Mouse (Mus musculus): Measurements from ENCODE around the gene C1qtnf2.

Gene C1qtnf2

GRCm38 (mm10) chr11:43474225-43474774 lies at the start of gene C1qtnf2:
TSS of gene C1qtnf2 (plus strand) at chr11:43474276.
- no peak for DNase-seq (ENCODE audit: low spot score in 2 of 2)

- peak in 1 of 2 experiments; percentile 43 for DNase-seq (ENCODE audit: low spot score in 2 of 2)
These were observed 49.7 kb upstream of the C1qtnf2 start for GRCm38 (mm10) chr11:43424386-43424785.

- DNase-seq (ENCODE audit: low spot score in 2 of 2) = no peak
These were observed 48.8 kb upstream of the C1qtnf2 start for GRCm38 (mm10) chr11:43425166-43425709.

- peak; percentile 69 to 88 for DNase-seq (ENCODE audit: low spot score in 2 of 2)
These were observed 48.2 kb upstream of the C1qtnf2 start, which contains the start of gene Pttg1 for GRCm38 (mm10) chr11:43425824-43426413. TSS of gene Pttg1 (minus strand) at chr11:43426251.

GRCm38 (mm10) chr11:43426414-43426884 lies 47.6 kb upstream of the C1qtnf2 start:
- DNase-seq (ENCODE audit: low spot score in 2 of 2) = peak; percentile 39 to 56

- peak; percentile 76 to 83 for DNase-seq (ENCODE audit: low spot score in 2 of 2)
These were observed 40.6 kb upstream of the C1qtnf2 start, which contains the start of gene Slu7 for GRCm38 (mm10) chr11:43433254-43434023. TSS of gene Slu7 (plus strand) at chr11:43433744.

- peak in 1 of 2 experiments; percentile 13 for DNase-seq (ENCODE audit: low spot score in 2 of 2)
These were observed 40.1 kb upstream of the C1qtnf2 start for GRCm38 (mm10) chr11:43434024-43434407.

GRCm38 (mm10) chr11:43441121-43441520 lies 33.0 kb upstream of the C1qtnf2 start:
- no peak for DNase-seq (ENCODE audit: low spot score in 2 of 2)

GRCm38 (mm10) chr11:43443183-43443582 lies 30.9 kb upstream of the C1qtnf2 start:
- no peak for DNase-seq (ENCODE audit: low spot score in 2 of 2)

GRCm38 (mm10) chr11:43449916-43450315 lies 24.2 kb upstream of the C1qtnf2 start:
- no peak for DNase-seq (ENCODE audit: low spot score in 2 of 2)

GRCm38 (mm10) chr11:43451322-43451721 lies 22.8 kb upstream of the C1qtnf2 start:
- no peak for DNase-seq (ENCODE audit: low spot score in 2 of 2)

- no peak for DNase-seq (ENCODE audit: low spot score in 2 of 2)
These were observed 21.8 kb upstream of the C1qtnf2 start for GRCm38 (mm10) chr11:43452266-43452665.

GRCm38 (mm10) chr11:43463204-43463603 lies 10.9 kb upstream of the C1qtnf2 start:
- DNase-seq (ENCODE audit: low spot score in 2 of 2) = no peak

- no peak for DNase-seq (ENCODE audit: low spot score in 2 of 2)
These were observed 4.0 kb upstream of the C1qtnf2 start for GRCm38 (mm10) chr11:43470118-43470517.

- no peak for DNase-seq (ENCODE audit: low spot score in 2 of 2)
These were observed 2.9 kb upstream of the C1qtnf2 start for GRCm38 (mm10) chr11:43470881-43471820.

GRCm38 (mm10) chr11:43473115-43473514 lies 961 bp upstream of the C1qtnf2 start:
- DNase-seq (ENCODE audit: low spot score in 2 of 2) = no peak

- DNase-seq (ENCODE audit: low spot score in 2 of 2) = no peak
These were observed 346 bp upstream of the C1qtnf2 start for GRCm38 (mm10) chr11:43473635-43474224.

- DNase-seq (ENCODE audit: low spot score in 2 of 2) = no peak
These were observed 5.3 kb downstream of the C1qtnf2 start for GRCm38 (mm10) chr11:43479376-43479775.

- peak in 1 of 2 experiments; percentile 4 for DNase-seq (ENCODE audit: low spot score in 2 of 2)
These were observed 6.5 kb downstream of the C1qtnf2 start for GRCm38 (mm10) chr11:43480561-43480960.

GRCm38 (mm10) chr11:43481672-43482522 lies 7.8 kb downstream of the C1qtnf2 start:
- peak in 1 of 2 experiments; percentile 9 for DNase-seq (ENCODE audit: low spot score in 2 of 2)
